Mouse (Mus musculus): Measurements from ENCODE around the gene Hectd2. TPM values are rescaled to one million over a fixed set of nuclear protein-coding genes. Genes with fewer than 3 reads are reported as not detected.

Gene Hectd2
- total and polyA plus RNA-seq, 3 experiments: 0.12 to 2.0 TPM; not detected in 1

Other genes with a start within 250 kb of the Hectd2 start
- 10.0 and 11.0 TPM in 2 replicates for gene Pcgf5, start 206.3 kb upstream of the Hectd2 start, total RNA-seq (2012; rRNA removed)
- gene Pcgf5, start 206.3 kb upstream of the Hectd2 start, polyA plus RNA-seq (2012; ENCODE audit: insufficient read depth in 1 of 2, insufficient read length in 2 of 2, low read depth in 1 of 2, low replicate concordance in 2 of 2, missing spikeins in 1 of 2): 10 to 100 TPM in 1 of 2 experiments, not detected in 1; 23.2 TPM
- not detected in 2 replicates for gene Ppp1r3c, start 182.0 kb downstream of the Hectd2 start, total RNA-seq (2012; rRNA removed)
- not detected for gene Ppp1r3c, start 182.0 kb downstream of the Hectd2 start, polyA plus RNA-seq (2012; ENCODE audit: insufficient read depth in 1 of 2, insufficient read length in 2 of 2, low read depth in 1 of 2, low replicate concordance in 2 of 2, missing spikeins in 1 of 2)